ENCODE assay signal across 15 mouse cellular contexts in genomic region chr9:27375746-27376145, GRCm38 (mm10).
A peak's percentile ranks its signal among the peaks of the same experiment; 100 is the strongest.
DNase-seq lines count a peak whose midpoint lies in the region; ATAC-seq lines count a peak whose summit lies in the region.
"Had no signal": no experiment of that assay in that cellular context is flagged by ENCODE, and none has a peak within 500 bp of the region (broad histone marks: within the 10 kb centered on the region; RNA-seq: fewer than 3 reads in every experiment).

No protein-coding gene starts in this region.

- ATAC-seq in cerebellum, adult (ENCODE audit: insufficient number of reproducible peaks, low FRiP score, low TSS enrichment), result no peak
- ATAC-seq: activated CD4-positive, CD25-positive, alpha-beta regulatory T cell, adult 4 months; forebrain, embryonic 15.5 days; intestine, embryonic 16.5 days; Patski had no signal

- peak; percentile 29 for DNase-seq in cerebellum, adult 11 months
- DNase-seq in brain, adult 2 months (ENCODE audit: low read depth, low spot score), result peak; percentile 52
- peak; percentile 71 for DNase-seq in cerebellum, adult 9-10 months
- DNase-seq in mesoderm, embryonic 11.5 days (ENCODE audit: low read depth, low spot score), result peak; percentile 4
- no peak for DNase-seq in lung, postnatal 10 days
- DNase-seq in kidney, postnatal 25 days, result no peak
- DNase-seq: adrenal gland, postnatal 14 days; gastrocnemius, postnatal 36 days; heart, adult 11 months; heart, postnatal 14 days had no signal

Comparison
In these comparisons a context has a peak if more than half of its experiments do, and no peak if none do; other contexts are left out.
1. DNase-seq: peak in cerebellum, adult 11 months (single experiment), brain, adult 2 months (single experiment), cerebellum, adult 9-10 months (single experiment) and mesoderm, embryonic 11.5 days (single experiment); none in lung, postnatal 10 days (single experiment) and kidney, postnatal 25 days (0 of 2).